Mouse (Mus musculus) CH12.LX (cell line): Measurements from ENCODE around the gene Kcnip3. TPM values are rescaled to one million over a fixed set of nuclear protein-coding genes. Genes with fewer than 3 reads are reported as not detected.

Experiments
- DNase-seq: peaks from one replicate; pipeline ENCODE4 v3.0.0-alpha.2; 2013; ENCODE audit errors: extremely low read depth
- H3K27ac ChIP-seq: 2 replicates; pipeline ENCODE4 v1.5.1; 2012; ENCODE audit warnings: low read depth, mild to moderate bottlenecking, control low read depth, moderate library complexity; ENCODE audit not compliant: insufficient read depth
- H3K27me3 ChIP-seq: replicated peaks from 2 replicates; pipeline ENCODE3; 2012; ENCODE audit warnings: inconsistent platforms
- H3K36me3 ChIP-seq, 2 experiments: replicated peaks in 1 of 2; 2 replicates each; pipeline versions ENCODE3 to v1.6.1; 2012; ENCODE audit warnings: inconsistent platforms in 1 of 2, low read length in 1 of 2, mild to moderate bottlenecking in 1 of 2, mixed read lengths in 1 of 2, moderate library complexity in 1 of 2; ENCODE audit not compliant: control insufficient read depth in 1 of 2, insufficient read depth in 1 of 2
- H3K4me1 ChIP-seq, 2 experiments: 2 replicates each; pipeline ENCODE4 v1.6.1; 2012; ENCODE audit warnings: inconsistent platforms in 1 of 2, moderate library complexity in 1 of 2; ENCODE audit not compliant: insufficient read depth in 2 of 2, control insufficient read depth in 1 of 2
- H3K4me2 ChIP-seq: 2 replicates; pipeline ENCODE4 v1.6.1; 2012; ENCODE audit warnings: low read depth, mild to moderate bottlenecking, control low read depth; ENCODE audit not compliant: poor library complexity, insufficient read depth, severe bottlenecking
- H3K4me3 ChIP-seq, 3 experiments: fragments of 150-350 bp in 1 of 3; sonication (generic) in 1 of 3; replicated peaks in 1 of 3; 2 replicates each; pipeline versions ENCODE3 to v1.5.1; 2011 to 2012; ENCODE audit warnings: low read depth in 2 of 3, low read length in 2 of 3, mild to moderate bottlenecking in 2 of 3, moderate library complexity in 2 of 3, control low read depth in 1 of 3, improper control_type of control experiment in 1 of 3, inconsistent platforms in 1 of 3, mixed read lengths in 1 of 3; ENCODE audit not compliant: poor library complexity in 1 of 3
- H3K79me2 ChIP-seq: replicated peaks from 2 replicates; pipeline ENCODE4 v1.6.1; 2012; ENCODE audit warnings: mild to moderate bottlenecking, moderate library complexity; ENCODE audit not compliant: control insufficient read depth, poor library complexity, insufficient read depth, severe bottlenecking; ENCODE audit errors: extremely low read depth
- H3K9ac ChIP-seq: 2 replicates; pipeline ENCODE4 v1.6.1; 2012; ENCODE audit warnings: low read depth, mild to moderate bottlenecking, control low read depth, moderate library complexity; ENCODE audit not compliant: insufficient read depth
- H3K9me3 ChIP-seq: replicated peaks from 2 replicates; pipeline ENCODE3; 2012; ENCODE audit warnings: low read length, inconsistent platforms, mixed read lengths
- BHLHE40 ChIP-seq: IDR thresholded peaks from 2 replicates; pipeline ENCODE4 v1.6.1; 2011; ENCODE audit warnings: mild to moderate bottlenecking, low read depth, low read length, improper control_type of control experiment
- CHD1 ChIP-seq: IDR thresholded peaks from 2 replicates; pipeline ENCODE4 v1.6.1; 2012; ENCODE audit warnings: low read depth, low read length, improper control_type of control experiment, inconsistent platforms
- CHD2 ChIP-seq: IDR thresholded peaks from 2 replicates; pipeline ENCODE4 v1.6.1; 2011; ENCODE audit warnings: low read length, improper control_type of control experiment
- CTCF ChIP-seq, 2 experiments: IDR thresholded peaks in 1 of 2; conservative IDR thresholded peaks in 1 of 2; 2 replicates each; pipeline ENCODE4 v1.5.1; 2011 to 2012; ENCODE audit warnings: low read depth in 2 of 2, low read length in 2 of 2, improper control_type of control experiment in 1 of 2, inconsistent platforms in 1 of 2, mild to moderate bottlenecking in 1 of 2, moderate library complexity in 1 of 2
- E2F4 ChIP-seq: IDR thresholded peaks from 2 replicates; pipeline ENCODE4 v1.6.1; 2011; ENCODE audit warnings: low read depth, low read length, improper control_type of control experiment; ENCODE audit not compliant: insufficient replicate concordance
- ELF1 ChIP-seq: IDR thresholded peaks from 2 replicates; pipeline ENCODE4 v1.6.1; 2014; ENCODE audit warnings: low read depth, mild to moderate bottlenecking, inconsistent platforms, low read length, improper control_type of control experiment
- GABPA ChIP-seq: IDR thresholded peaks from 2 replicates; pipeline ENCODE4 v1.6.1; 2012; ENCODE audit warnings: low read depth, low read length, improper control_type of control experiment, inconsistent platforms; ENCODE audit not compliant: insufficient replicate concordance
- JUN ChIP-seq: IDR thresholded peaks from 2 replicates; pipeline ENCODE4 v1.6.1; 2011; ENCODE audit warnings: low read depth, mild to moderate bottlenecking, low read length, improper control_type of control experiment, moderate library complexity; ENCODE audit not compliant: insufficient read depth
- KAT2A ChIP-seq: IDR thresholded peaks from 2 replicates; pipeline ENCODE4 v1.6.1; 2012; ENCODE audit warnings: low read length, improper control_type of control experiment, inconsistent platforms; ENCODE audit not compliant: insufficient replicate concordance
- MAFK ChIP-seq: IDR thresholded peaks from 2 replicates; pipeline ENCODE4 v1.6.1; 2011; ENCODE audit warnings: low read length, improper control_type of control experiment; ENCODE audit not compliant: insufficient replicate concordance
- MAX ChIP-seq: IDR thresholded peaks from 2 replicates; pipeline ENCODE4 v1.6.1; 2011; ENCODE audit warnings: low read length, improper control_type of control experiment
- MAZ ChIP-seq: IDR thresholded peaks from 2 replicates; pipeline ENCODE4 v1.6.1; 2012; ENCODE audit warnings: low read depth, mild to moderate bottlenecking, inconsistent platforms, low read length, improper control_type of control experiment, moderate library complexity
- NRF1 ChIP-seq: IDR thresholded peaks from 2 replicates; pipeline ENCODE4 v1.6.1; 2014; ENCODE audit warnings: low read depth, mild to moderate bottlenecking, inconsistent platforms, low read length, improper control_type of control experiment, moderate library complexity
- PAX5 ChIP-seq: IDR thresholded peaks from 2 replicates; pipeline ENCODE4 v1.6.1; 2012; ENCODE audit warnings: low read length, inconsistent platforms, mixed read lengths
- POLR2AphosphoS2 ChIP-seq: IDR thresholded peaks from 2 replicates; pipeline ENCODE4 v1.6.1; 2011; ENCODE audit warnings: low read depth, low read length, improper control_type of control experiment
- RAD21 ChIP-seq: IDR thresholded peaks from 2 replicates; pipeline ENCODE4 v1.6.1; 2011; ENCODE audit warnings: low read depth, mild to moderate bottlenecking, low read length, improper control_type of control experiment, moderate library complexity
- SMC3 ChIP-seq: IDR thresholded peaks from 2 replicates; pipeline ENCODE4 v1.6.1; 2011; ENCODE audit warnings: low read depth, low read length, improper control_type of control experiment
- TCF12 ChIP-seq: IDR thresholded peaks from 2 replicates; pipeline ENCODE4 v1.6.1; 2014; ENCODE audit warnings: low read depth, mild to moderate bottlenecking, inconsistent platforms, low read length, improper control_type of control experiment
- USF1 ChIP-seq: IDR thresholded peaks from 2 replicates; pipeline ENCODE4 v1.6.1; 2014; ENCODE audit warnings: low read depth, mild to moderate bottlenecking, inconsistent platforms, low read length, improper control_type of control experiment
- ZC3H11A ChIP-seq: IDR thresholded peaks from 2 replicates; pipeline ENCODE4 v1.6.1; 2012; ENCODE audit warnings: low read depth, mild to moderate bottlenecking, inconsistent platforms, low read length, improper control_type of control experiment
- ZKSCAN1 ChIP-seq: IDR thresholded peaks from 2 replicates; pipeline ENCODE4 v1.6.1; 2012; ENCODE audit warnings: low read depth, inconsistent platforms, low read length, improper control_type of control experiment, borderline replicate concordance
- ZNF384 ChIP-seq: IDR thresholded peaks from 2 replicates; pipeline ENCODE4 v1.6.1; 2012; ENCODE audit warnings: low read depth, low read length, improper control_type of control experiment, inconsistent platforms
- dilution Hi-C: fragments of 300-500 bp; cut with MboI; formaldehyde crosslinking; loops from 2 replicates; pipeline ENCODE4 v1.14.3; 2020; ENCODE audit warnings: low sequenced_read_pairs; ENCODE audit not compliant: extremely low pct_unique_long_range_greater_than_20kb, extremely low pct_ligation_motif_present
- in situ Hi-C: fragments of 300-500 bp; cut with MboI; formaldehyde crosslinking; loops from 3 replicates; pipeline ENCODE4 v1.14.3; 2019; ENCODE audit warnings: low sequenced_read_pairs, low pct_ligation_motif_present, low pct_unique_long_range_greater_than_20kb, mixed read lengths
- polyA plus RNA-seq: library from polyadenylated mRNA; unstranded; fragments of >175 nt; gene quantifications from 2 replicates; pipeline ENCODE4 v1.2.1, GENCODE M21; 2012; ENCODE audit warnings: low read depth; ENCODE audit not compliant: insufficient read length
- total RNA-seq, 2 experiments: library from RNA; depleted of rRNA; stranded (reverse); fragments of 300-350 nt in 1 of 2; fragments of >200 nt in 1 of 2; gene quantifications; 2 replicates each; pipeline ENCODE4 v1.2.3; 2012 to 2014

The Kcnip3 gene
- total and polyA plus RNA-seq, 3 experiments: not detected

GRCm38 (mm10) chr2:127539494-127539893 is 17.6 kb upstream of the Kcnip3 start:
- Histone ChIP-seq H3K79me2 (no peaks in the 10 kb centered on the region), H3K9me3 (no peaks in the 10 kb centered on the region), H3K27ac (no peak overlapping the region), H3K36me3 (no peaks in the 10 kb centered on the region), H3K4me2 (no peak overlapping the region), H3K4me3 (no peak overlapping the region), H3K9ac (no peak overlapping the region), H3K4me1 (no peaks in the 10 kb centered on the region), H3K27me3 (peaks cover 97% of the 10 kb centered on the region)
- dilution Hi-C loops: no loop called here
- TF ChIP-seq RAD21 (peak; percentile 16), CTCF (conservative IDR thresholded peaks at IDR 0.05 in 1 of 2, IDR thresholded peaks at IDR 0.05 in 1 of 2; ENCODE audit: low read depth in 2 of 2, low read length in 2 of 2) (peak; percentile 26 to 55; a peak in 2 of 4 replicates), SMC3 (peak; percentile 38), CHD1 (no peak)
- in situ Hi-C loops: no loop called here
- DNase-seq: peak; percentile 37

GRCm38 (mm10) chr2:127537548-127537947 is 15.7 kb upstream of the Kcnip3 start:
- no peak overlapping the region for H3K27ac ChIP-seq
- dilution Hi-C loops (no loop called here), in situ Hi-C loops (no loop called here)
- TF ChIP-seq BHLHE40 (no peak), MAZ (no peak), PAX5 (no peak), CHD1 (no peak), SMC3 (no peak), KAT2A (no peak), ZKSCAN1 (no peak), TCF12 (no peak), GABPA (no peak)
- TF ChIP-seq, all 38 proteins: peak for 0
- Histone ChIP-seq H3K4me1 (no peaks in the 10 kb centered on the region), H3K36me3 (no peaks in the 10 kb centered on the region), H3K9ac (no peak overlapping the region), H3K4me2 (no peak overlapping the region), H3K9me3 (no peaks in the 10 kb centered on the region), H3K79me2 (no peaks in the 10 kb centered on the region), H3K27me3 (peaks cover 98% of the 10 kb centered on the region), H3K4me3 (no peak overlapping the region)
- no peak for DNase-seq

GRCm38 (mm10) chr2:127535363-127535762 is 13.5 kb upstream of the Kcnip3 start:
- no peaks in the 10 kb centered on the region for H3K9me3 ChIP-seq
- in situ Hi-C loops: no loop called here
- TF ChIP-seq USF1: no peak
- TF ChIP-seq SMC3: no peak
- TF ChIP-seq ZNF384: no peak
- TF ChIP-seq JUN: no peak
- TF ChIP-seq NRF1: no peak
- no peak for TF ChIP-seq MAFK
- no peak for TF ChIP-seq MAZ
- TF ChIP-seq POLR2AphosphoS2: no peak
- no peak for TF ChIP-seq CTCF (conservative IDR thresholded peaks at IDR 0.05 in 1 of 2, IDR thresholded peaks at IDR 0.05 in 1 of 2; ENCODE audit: low read depth in 2 of 2, low read length in 2 of 2)
- no peak for TF ChIP-seq E2F4
- no peak for TF ChIP-seq ELF1
- TF ChIP-seq TCF12: no peak
- TF ChIP-seq ZC3H11A: no peak
- TF ChIP-seq MAX: no peak
- TF ChIP-seq CHD2: no peak
- no peak for TF ChIP-seq CHD1
- H3K4me1 ChIP-seq: no peaks in the 10 kb centered on the region
- DNase-seq: no peak
- H3K27me3 ChIP-seq: peaks cover 96% of the 10 kb centered on the region
- H3K79me2 ChIP-seq: no peaks in the 10 kb centered on the region
- no peak overlapping the region for H3K27ac ChIP-seq
- no peak overlapping the region for H3K9ac ChIP-seq
- H3K4me3 ChIP-seq: no peak overlapping the region
- dilution Hi-C loops: no loop called here
- H3K36me3 ChIP-seq: no peaks in the 10 kb centered on the region
- no peak overlapping the region for H3K4me2 ChIP-seq
